Mouse (Mus musculus) kidney, adult 2 months (tissue): Measurements from ENCODE around the gene Grm1.

ENCODE experiments used
- CTCF ChIP-seq: fragments of 200-500 bp; conservative IDR thresholded peaks from 2 replicates; pipeline ENCODE4 v1.5.1; 2011; ENCODE audit warnings: low read depth, mild to moderate bottlenecking, control low read depth, low read length, moderate library complexity, mixed read lengths; ENCODE audit not compliant: insufficient read depth, insufficient read length
- POLR2A ChIP-seq: fragments of 200-500 bp; IDR thresholded peaks from one replicate; pipeline ENCODE4 v1.6.1; 2011; ENCODE audit warnings: low read depth, low read length, control low read depth

- TF ChIP-seq POLR2A (no peak), CTCF (no peak)
Measured at GRCm38 (mm10) chr10:11013653-11014052, 68.5 kb downstream of the Grm1 start.
